Mouse (Mus musculus) lung, adult 18-20 months (tissue): ENCODE data around the gene Dab2.

Experiments used
- DNase-seq, 2 experiments: peaks; one replicate each; pipeline ENCODE4 v3.0.0; 2022; ENCODE audit warnings: mixed read lengths in 2 of 2

Gene Dab2

GRCm38 (mm10) chr15:6483561-6483960 lies 184.0 kb downstream of the Dab2 start:
- no peak for DNase-seq
